Mouse (Mus musculus) urinary bladder, postnatal 36 days (tissue): ENCODE measurements around the gene Rmnd5b.
"Not testable (repeated sequence)": the region's sequence is repeated elsewhere in the genome, so short reads cannot be mapped to it uniquely, and the experiment has no call there.

Source experiments
- DNase-seq, 2 experiments: peaks; one replicate each; pipeline ENCODE4 v3.0.0; 2022; ENCODE audit warnings: low spot score in 2 of 2, mixed read lengths in 1 of 2

The Rmnd5b gene

GRCm38 (mm10) chr11:51635525-51636322 is at the start of gene Rmnd5b:
TSS of gene Rmnd5b (minus strand) at chr11:51635896.
- peak; percentile 90 for DNase-seq

GRCm38 (mm10) chr11:51681976-51682374 is 46.3 kb upstream of the Rmnd5b start:
- no peak for DNase-seq

- DNase-seq = peak; percentile 82 to 90
Observed at GRCm38 (mm10) chr11:51681324-51681975, 45.8 kb upstream of the Rmnd5b start.

GRCm38 (mm10) chr11:51679466-51679865 is 43.8 kb upstream of the Rmnd5b start:
- no peak for DNase-seq

- no peak for DNase-seq
Observed at GRCm38 (mm10) chr11:51677737-51678418, 42.2 kb upstream of the Rmnd5b start.

- DNase-seq = no peak
Observed at GRCm38 (mm10) chr11:51675386-51675785, 39.7 kb upstream of the Rmnd5b start.

GRCm38 (mm10) chr11:51673291-51673690 is 37.6 kb upstream of the Rmnd5b start:
- peak in 1 of 2 experiments; percentile 34 for DNase-seq

GRCm38 (mm10) chr11:51671376-51671775 is 35.7 kb upstream of the Rmnd5b start:
- no peak for DNase-seq

- DNase-seq = no peak
Observed at GRCm38 (mm10) chr11:51670846-51671245, 35.1 kb upstream of the Rmnd5b start.

- not testable (repeated sequence) for DNase-seq
Observed at GRCm38 (mm10) chr11:51664747-51665146, 29.1 kb upstream of the Rmnd5b start.

GRCm38 (mm10) chr11:51662632-51663031 is 26.9 kb upstream of the Rmnd5b start:
- DNase-seq = no peak

- DNase-seq = no peak
Observed at GRCm38 (mm10) chr11:51661867-51662365, 26.2 kb upstream of the Rmnd5b start.

GRCm38 (mm10) chr11:51658705-51659104 is 23.0 kb upstream of the Rmnd5b start:
- peak; percentile 46 to 56 for DNase-seq

- no peak for DNase-seq
Observed at GRCm38 (mm10) chr11:51658291-51658690, 22.6 kb upstream of the Rmnd5b start.

- peak; percentile 83 to 85 for DNase-seq
Observed at GRCm38 (mm10) chr11:51656798-51657521, 21.3 kb upstream of the Rmnd5b start.

GRCm38 (mm10) chr11:51654891-51655290 is 19.2 kb upstream of the Rmnd5b start:
- DNase-seq = no peak

GRCm38 (mm10) chr11:51653736-51654135 is 18.0 kb upstream of the Rmnd5b start:
- no peak for DNase-seq

- no peak for DNase-seq
Observed at GRCm38 (mm10) chr11:51652889-51653418, 17.3 kb upstream of the Rmnd5b start.

- peak; percentile 75 to 79 for DNase-seq
Observed at GRCm38 (mm10) chr11:51650691-51651515, 15.2 kb upstream of the Rmnd5b start, which contains the start of the genes N4bp3 and D930048N14Rik. TSS of gene N4bp3 (minus strand) at chr11:51650842. TSS of gene D930048N14Rik (plus strand) at chr11:51650954.

- DNase-seq = no peak
Observed at GRCm38 (mm10) chr11:51650261-51650660, 14.6 kb upstream of the Rmnd5b start.
